Mouse (Mus musculus): ENCODE data around the gene Mesp2. TPM values are rescaled to one million over a fixed set of nuclear protein-coding genes. Genes with fewer than 3 reads are reported as not detected.

The Mesp2 gene
- polyA plus RNA-seq, 1 experiment from 2014 or later: 0.87 TPM

GRCm38 (mm10) chr7:79800336-79800735 is 10.2 kb upstream of the Mesp2 start:
- H3K36me3 ChIP-seq (ENCODE audit: control insufficient read depth, insufficient read depth, low read length): no peaks in the 10 kb centered on the region
- no peak overlapping the region for H3K4me3 ChIP-seq (ENCODE audit: low read length)
- no peaks in the 10 kb centered on the region for H3K4me1 ChIP-seq (replicated peaks; ENCODE audit: control insufficient read depth, insufficient read depth, low read length)
- no peaks in the 10 kb centered on the region for H3K27me3 ChIP-seq (ENCODE audit: control insufficient read depth, insufficient read depth, low read depth, low read length)
- no peak overlapping the region for H3K4me2 ChIP-seq (ENCODE audit: low read depth, low read length)
- no peak for ATAC-seq (ENCODE audit: low read depth)
- no peaks in the 10 kb centered on the region for H3K9me3 ChIP-seq (ENCODE audit: control insufficient read depth, low read length)
- H3K27ac ChIP-seq (ENCODE audit: low read length): no peak overlapping the region
- 46% methylated on average over 4 of the region's 4 CpGs for WGBS
- H3K9ac ChIP-seq (ENCODE audit: low read length): no peak overlapping the region

GRCm38 (mm10) chr7:79801391-79801790 is 9.1 kb upstream of the Mesp2 start:
- no peaks in the 10 kb centered on the region for H3K27me3 ChIP-seq (ENCODE audit: control insufficient read depth, insufficient read depth, low read depth, low read length)
- no peaks in the 10 kb centered on the region for H3K4me1 ChIP-seq (replicated peaks; ENCODE audit: control insufficient read depth, insufficient read depth, low read length)
- H3K27ac ChIP-seq (ENCODE audit: low read length): no peak overlapping the region
- no peak overlapping the region for H3K4me3 ChIP-seq (ENCODE audit: low read length)
- ATAC-seq (ENCODE audit: low read depth): no peak
- H3K4me2 ChIP-seq (ENCODE audit: low read depth, low read length): no peak overlapping the region
- H3K9me3 ChIP-seq (ENCODE audit: control insufficient read depth, low read length): no peaks in the 10 kb centered on the region
- no peak overlapping the region for H3K9ac ChIP-seq (ENCODE audit: low read length)
- WGBS: 49% methylated on average over 11 of the region's 11 CpGs
- H3K36me3 ChIP-seq (ENCODE audit: control insufficient read depth, insufficient read depth, low read length): no peaks in the 10 kb centered on the region

GRCm38 (mm10) chr7:79802037-79802436 is 8.5 kb upstream of the Mesp2 start:
- no peak overlapping the region for H3K4me3 ChIP-seq (ENCODE audit: low read length)
- H3K9ac ChIP-seq (ENCODE audit: low read length): no peak overlapping the region
- H3K27ac ChIP-seq (ENCODE audit: low read length): no peak overlapping the region
- H3K27me3 ChIP-seq (ENCODE audit: control insufficient read depth, insufficient read depth, low read depth, low read length): no peaks in the 10 kb centered on the region
- ATAC-seq (ENCODE audit: low read depth): no peak
- no peaks in the 10 kb centered on the region for H3K9me3 ChIP-seq (ENCODE audit: control insufficient read depth, low read length)
- no peaks in the 10 kb centered on the region for H3K4me1 ChIP-seq (replicated peaks; ENCODE audit: control insufficient read depth, insufficient read depth, low read length)
- no peaks in the 10 kb centered on the region for H3K36me3 ChIP-seq (ENCODE audit: control insufficient read depth, insufficient read depth, low read length)
- 47% methylated on average over 5 of the region's 5 CpGs for WGBS
- no peak overlapping the region for H3K4me2 ChIP-seq (ENCODE audit: low read depth, low read length)

GRCm38 (mm10) chr7:79803887-79804286 is 6.6 kb upstream of the Mesp2 start:
- Histone ChIP-seq H3K27me3 (ENCODE audit: control insufficient read depth, insufficient read depth, low read depth, low read length) (no peaks in the 10 kb centered on the region), H3K4me1 (replicated peaks; ENCODE audit: control insufficient read depth, insufficient read depth, low read length) (no peaks in the 10 kb centered on the region), H3K9ac (ENCODE audit: low read length) (no peak overlapping the region), H3K27ac (ENCODE audit: low read length) (no peak overlapping the region), H3K9me3 (ENCODE audit: control insufficient read depth, low read length) (no peaks in the 10 kb centered on the region), H3K4me3 (ENCODE audit: low read length) (no peak overlapping the region), H3K36me3 (ENCODE audit: control insufficient read depth, insufficient read depth, low read length) (no peaks in the 10 kb centered on the region), H3K4me2 (ENCODE audit: low read depth, low read length) (no peak overlapping the region)
- WGBS: 26% methylated on average over 2 of the region's 2 CpGs
- ATAC-seq (ENCODE audit: low read depth): peak; percentile 37; the same call in 1 of the 2 replicates

GRCm38 (mm10) chr7:79808561-79808960 is 2.0 kb upstream of the Mesp2 start:
- ATAC-seq (ENCODE audit: low read depth): no peak
- WGBS: 71% methylated on average over 7 of the region's 7 CpGs
- no peak overlapping the region for H3K27ac ChIP-seq (ENCODE audit: low read length)

GRCm38 (mm10) chr7:79813409-79813808 is 2.9 kb downstream of the Mesp2 start:
- H3K4me1 ChIP-seq (replicated peaks; ENCODE audit: control insufficient read depth, insufficient read depth, low read length): peaks cover 5% of the 10 kb centered on the region; the same call in 1 of the 2 replicates
- H3K4me2 ChIP-seq (ENCODE audit: low read depth, low read length): no peak overlapping the region
- H3K9me3 ChIP-seq (ENCODE audit: control insufficient read depth, low read length): no peaks in the 10 kb centered on the region
- 72% methylated on average over 1 of the region's 1 CpGs for WGBS
- H3K27ac ChIP-seq (ENCODE audit: low read length): no peak overlapping the region
- no peak overlapping the region for H3K4me3 ChIP-seq (ENCODE audit: low read length)
- H3K9ac ChIP-seq (ENCODE audit: low read length): no peak overlapping the region
- no peak for ATAC-seq (ENCODE audit: low read depth)
- H3K27me3 ChIP-seq (ENCODE audit: control insufficient read depth, insufficient read depth, low read depth, low read length): peaks cover 18% of the 10 kb centered on the region
- H3K36me3 ChIP-seq (ENCODE audit: control insufficient read depth, insufficient read depth, low read length): no peaks in the 10 kb centered on the region

More at GRCm38 (mm10) chr7:79808561-79808960, 2.0 kb upstream of the Mesp2 start:
- H3K27me3 ChIP-seq (ENCODE audit: control insufficient read depth, insufficient read depth, low read depth, low read length): peaks cover 18% of the 10 kb centered on the region
- H3K4me2 ChIP-seq (ENCODE audit: low read depth, low read length): no peak overlapping the region
- H3K9me3 ChIP-seq (ENCODE audit: control insufficient read depth, low read length): no peaks in the 10 kb centered on the region
- no peaks in the 10 kb centered on the region for H3K36me3 ChIP-seq (ENCODE audit: control insufficient read depth, insufficient read depth, low read length)
- H3K4me1 ChIP-seq (replicated peaks; ENCODE audit: control insufficient read depth, insufficient read depth, low read length): 0 out of 2 replicates have a peak, but pooled peaks cover 5% of the 10 kb centered on the region
- H3K9ac ChIP-seq (ENCODE audit: low read length): no peak overlapping the region
- H3K4me3 ChIP-seq (ENCODE audit: low read length): no peak overlapping the region

- Histone ChIP-seq H3K4me1 (replicated peaks; ENCODE audit: control insufficient read depth, insufficient read depth, low read length) (peaks cover 7% of the 10 kb centered on the region; the same call in 1 of the 2 replicates), H3K9ac (ENCODE audit: low read length) (no peak overlapping the region), H3K27ac (ENCODE audit: low read length) (no peak overlapping the region), H3K4me2 (ENCODE audit: low read depth, low read length) (no peak overlapping the region), H3K9me3 (ENCODE audit: control insufficient read depth, low read length) (no peaks in the 10 kb centered on the region), H3K27me3 (ENCODE audit: control insufficient read depth, insufficient read depth, low read depth, low read length) (no peaks in the 10 kb centered on the region), H3K36me3 (ENCODE audit: control insufficient read depth, insufficient read depth, low read length) (no peaks in the 10 kb centered on the region), H3K4me3 (ENCODE audit: low read length) (no peak overlapping the region)
- 2% methylated on average over 6 of the region's 6 CpGs for whole genome bisulfite sequencing
- ATAC-seq (ENCODE audit: low read depth): no peak
Observed at GRCm38 (mm10) chr7:79818321-79818720, 7.8 kb downstream of the Mesp2 start.

- H3K4me1 ChIP-seq (replicated peaks; ENCODE audit: control insufficient read depth, insufficient read depth, low read length): peaks cover 7% of the 10 kb centered on the region; the same call in 1 of the 2 replicates
- H3K27ac ChIP-seq (ENCODE audit: low read length): no peak overlapping the region
- ATAC-seq (ENCODE audit: low read depth): no peak
- WGBS: 19% methylated on average over 4 of the region's 4 CpGs
- no peak overlapping the region for H3K9ac ChIP-seq (ENCODE audit: low read length)
- no peak overlapping the region for H3K4me2 ChIP-seq (ENCODE audit: low read depth, low read length)
- H3K9me3 ChIP-seq (ENCODE audit: control insufficient read depth, low read length): no peaks in the 10 kb centered on the region
- no peaks in the 10 kb centered on the region for H3K36me3 ChIP-seq (ENCODE audit: control insufficient read depth, insufficient read depth, low read length)
- no peaks in the 10 kb centered on the region for H3K27me3 ChIP-seq (ENCODE audit: control insufficient read depth, insufficient read depth, low read depth, low read length)
- no peak overlapping the region for H3K4me3 ChIP-seq (ENCODE audit: low read length)
Observed at GRCm38 (mm10) chr7:79819515-79819914, 9.0 kb downstream of the Mesp2 start.

GRCm38 (mm10) chr7:79819996-79820395 is 9.5 kb downstream of the Mesp2 start:
- Histone ChIP-seq H3K9ac (ENCODE audit: low read length) (no peak overlapping the region), H3K9me3 (ENCODE audit: control insufficient read depth, low read length) (no peaks in the 10 kb centered on the region), H3K4me1 (replicated peaks; ENCODE audit: control insufficient read depth, insufficient read depth, low read length) (peaks cover 7% of the 10 kb centered on the region; the same call in 1 of the 2 replicates), H3K36me3 (ENCODE audit: control insufficient read depth, insufficient read depth, low read length) (no peaks in the 10 kb centered on the region), H3K27me3 (ENCODE audit: control insufficient read depth, insufficient read depth, low read depth, low read length) (no peaks in the 10 kb centered on the region), H3K27ac (ENCODE audit: low read length) (no peak overlapping the region), H3K4me2 (ENCODE audit: low read depth, low read length) (no peak overlapping the region), H3K4me3 (ENCODE audit: low read length) (no peak overlapping the region)
- ATAC-seq (ENCODE audit: low read depth): no peak
- WGBS: 54% methylated on average over 11 of the region's 11 CpGs

Data from lung, embryonic 16.5 days (tissue).